ENCODE assay signal across 10 mouse cellular contexts in genomic region chr10:25291053-25291452, GRCm38 (mm10). TPM values are rescaled to one million over a fixed set of nuclear protein-coding genes. Genes with fewer than 3 reads are reported as not detected.
DNase-seq lines count a peak whose midpoint lies in the region; ATAC-seq and TF ChIP-seq lines count a peak whose summit lies in the region.
"Had no signal": no experiment of that assay in that cellular context is flagged by ENCODE, and none has a peak within 500 bp of the region (broad histone marks: within the 10 kb centered on the region; RNA-seq: fewer than 3 reads in every experiment).

No protein-coding gene starts in this region.

- WGBS in heart, embryonic 14.5 days: 59% methylated on average over 4 of the region's 4 CpGs

- H3K4me1 ChIP-seq in heart, embryonic 14.5 days (ENCODE audit: control insufficient read depth in 2 of 2, insufficient read depth in 2 of 2, low read length in 2 of 2): no peaks in the 10 kb centered on the region

- H3K27me3 ChIP-seq in heart, embryonic 14.5 days (ENCODE audit: control insufficient read depth, insufficient read depth, low read length): no peaks in the 10 kb centered on the region
- H3K27me3 ChIP-seq: liver, embryonic 13.5 days had no signal

- H3K27ac ChIP-seq in heart, embryonic 14.5 days (replicated peaks in 1 of 2; ENCODE audit: control insufficient read depth in 1 of 2, insufficient read depth in 1 of 2, low read depth in 2 of 2, low read length in 2 of 2): no peak overlapping the region
- H3K27ac ChIP-seq in left cerebral cortex, adult 2 months: no peak overlapping the region
- H3K27ac ChIP-seq: liver, embryonic 13.5 days had no signal

- ATAC-seq in heart, embryonic 14.5 days (ENCODE audit: insufficient number of reproducible peaks, insufficient read depth, low FRiP score, low read depth): peak; percentile 50; the same call in 1 of the 2 replicates

- intact Hi-C loops in left cerebral cortex, adult 2 months (cut with DNase I): no loop called here

- no peaks in the 10 kb centered on the region for H3K9me3 ChIP-seq in heart, embryonic 14.5 days (ENCODE audit: control insufficient read depth, low read length)
- H3K9me3 ChIP-seq: G1E; liver, embryonic 13.5 days had no signal

- H3K4me3 ChIP-seq in heart, embryonic 14.5 days (ENCODE audit: control insufficient read depth in 1 of 2, insufficient read depth in 1 of 2, low read depth in 1 of 2, low read length in 2 of 2): no peak overlapping the region
- H3K4me3 ChIP-seq in left cerebral cortex, adult 2 months: no peak overlapping the region
- H3K4me3 ChIP-seq: liver, embryonic 13.5 days had no signal

- no peak overlapping the region for H3K4me2 ChIP-seq in heart, embryonic 14.5 days (ENCODE audit: low read length)
- H3K4me2 ChIP-seq: liver, embryonic 13.5 days had no signal

- peaks cover 16% of the 10 kb centered on the region; the same call in 1 of the 2 replicates for H3K36me3 ChIP-seq in heart, embryonic 14.5 days (ENCODE audit: control insufficient read depth, insufficient read depth, low read length)
- H3K36me3 ChIP-seq: G1E had no signal

- no peak for TF ChIP-seq CTCF in left cerebral cortex, adult 2 months (IDR thresholded peaks at IDR 0.05)

- no peak overlapping the region for H3K9ac ChIP-seq in heart, embryonic 14.5 days (ENCODE audit: low read length)
- H3K9ac ChIP-seq: liver, embryonic 13.5 days had no signal

- DNase-seq in urinary bladder, postnatal 14 days (ENCODE audit: low spot score): peak; percentile 32
- DNase-seq in urinary bladder, adult 2 months (ENCODE audit: low spot score): no peak
- peak; percentile 56 to 75 for DNase-seq in kidney, postnatal 36 days
- DNase-seq in layer of hippocampus, postnatal 25 days (ENCODE audit: extremely low spot score in 1 of 2, low spot score in 1 of 2): no peak
- no peak for DNase-seq in right cerebral cortex, postnatal 4 days
- no peak for DNase-seq in left cerebral cortex, adult 2 months (ENCODE audit: extremely low spot score in 1 of 2, low spot score in 2 of 2)
- DNase-seq: liver, embryonic 13.5 days; thymus, adult 2 months had no signal

RNA-seq across cellular contexts. Expression of gene Akap7, which starts 16.6 kb away (rescaled TPM):
- 30.8 and 35.7 TPM in 2 replicates for polyA plus RNA-seq in urinary bladder, adult 2 months (2012; rRNA removed)
- polyA plus RNA-seq in heart, embryonic 14.5 days (2014; fragmentation: Nextera tagmentation; extraction: Ambion mirVana): 42.0 and 43.3 TPM in 2 replicates
- 10 to 100 TPM; 46.3 to 51.7 TPM for total RNA-seq in layer of hippocampus, postnatal 25 days (2021)
- 10 to 100 TPM; 65.5 to 68.1 TPM for total RNA-seq in left cerebral cortex, adult 2 months (2021)
- polyA plus RNA-seq: G1E had no signal

Comparison
In these comparisons a context has a peak if more than half of its experiments do, and no peak if none do; other contexts are left out.
1. DNase-seq: peak in urinary bladder, postnatal 14 days (single experiment) and kidney, postnatal 36 days (2 of 2); none in urinary bladder, adult 2 months (single experiment), layer of hippocampus, postnatal 25 days (0 of 2), right cerebral cortex, postnatal 4 days (single experiment) and left cerebral cortex, adult 2 months (0 of 2).